Mouse (Mus musculus) kidney, adult 2 months (tissue): ENCODE measurements around the gene B4galt5.

ENCODE experiments used
- CTCF ChIP-seq: fragments of 200-500 bp; conservative IDR thresholded peaks from 2 replicates; pipeline ENCODE4 v1.5.1; 2011; ENCODE audit warnings: low read depth, mild to moderate bottlenecking, control low read depth, low read length, moderate library complexity, mixed read lengths; ENCODE audit not compliant: insufficient read depth, insufficient read length
- POLR2A ChIP-seq: fragments of 200-500 bp; IDR thresholded peaks from one replicate; pipeline ENCODE4 v1.6.1; 2011; ENCODE audit warnings: low read depth, low read length, control low read depth

DNA sequence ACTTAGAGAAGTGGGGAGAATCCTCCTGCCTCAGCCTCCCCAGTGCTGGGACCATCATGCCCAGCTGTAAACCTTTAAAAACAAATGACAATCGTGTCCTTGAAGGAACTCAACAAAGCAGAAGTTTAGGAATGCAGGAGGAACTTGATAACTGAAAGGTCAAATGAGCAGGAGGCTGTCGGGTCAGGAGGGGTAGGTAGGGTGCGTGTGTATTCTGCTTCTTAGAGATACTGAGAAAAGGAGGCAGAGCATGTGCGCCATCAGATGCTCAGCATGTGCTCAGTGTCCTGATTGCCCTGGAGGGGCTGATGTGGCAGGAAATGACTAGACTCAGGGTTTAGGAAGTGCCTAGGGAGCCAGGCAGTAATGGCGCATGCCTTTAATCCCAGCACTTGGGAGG, 95.5 kb downstream of the B4galt5 start:
- TF ChIP-seq CTCF (no peak), POLR2A (no peak)
